Mouse (Mus musculus) midbrain, embryonic 15.5 days (tissue): ENCODE data around the gene Hs3st4. TPM values are rescaled to one million over a fixed set of nuclear protein-coding genes. Genes with fewer than 3 reads are reported as not detected.

Experiments
- ATAC-seq: fragments of 200-750 bp; cut with Nextera tagmentation; replicated peaks from 2 replicates; pipeline ENCODE4 v1.8.0; 2017; ENCODE audit warnings: moderate TSS enrichment
- H3K27ac ChIP-seq: fragments of 300-500 bp; sonication (generic); 2 replicates; pipeline ENCODE4 v1.5.1; 2015; ENCODE audit warnings: mild to moderate bottlenecking, inconsistent platforms
- H3K27me3 ChIP-seq: fragments of 300-500 bp; sonication (generic); replicated peaks from 2 replicates; pipeline ENCODE4 v1.6.1; 2015; ENCODE audit warnings: inconsistent platforms
- H3K36me3 ChIP-seq: fragments of 300-500 bp; sonication (generic); replicated peaks from 2 replicates; pipeline ENCODE4 v1.6.1; 2015; ENCODE audit warnings: inconsistent platforms
- H3K4me1 ChIP-seq: fragments of 300-500 bp; sonication (generic); 2 replicates; pipeline ENCODE4 v1.6.1; 2015; ENCODE audit warnings: inconsistent platforms
- H3K4me2 ChIP-seq: fragments of 300-500 bp; sonication (generic); 2 replicates; pipeline ENCODE4 v1.6.1; 2015; ENCODE audit warnings: inconsistent platforms, mild to moderate bottlenecking, moderate library complexity
- H3K4me3 ChIP-seq: fragments of 300-500 bp; sonication (generic); 2 replicates; pipeline ENCODE4 v1.5.1; 2015; ENCODE audit warnings: mild to moderate bottlenecking, inconsistent platforms
- H3K9ac ChIP-seq: fragments of 300-500 bp; sonication (generic); 2 replicates; pipeline ENCODE4 v1.6.1; 2015; ENCODE audit warnings: mild to moderate bottlenecking, inconsistent platforms
- H3K9me3 ChIP-seq: fragments of 300-500 bp; sonication (generic); 2 replicates; pipeline ENCODE4 v1.6.1; 2016; ENCODE audit warnings: inconsistent platforms
- WGBS: fragments of 180-500 bp; shearing (Covaris S2); methylation state at CpG from one replicate; pipeline ENCODE4 v1.1.7; 2015; ENCODE audit warnings: mixed read lengths; 5-methylcytosine and 5-hydroxymethylcytosine counted together
- polyA plus RNA-seq: library from polyadenylated mRNA; unstranded; fragments of >200 nt; fragmentation: Nextera tagmentation; extraction: Ambion mirVana; gene quantifications from 2 replicates; pipeline ENCODE4 v1.2.1, GENCODE M21; 2015

Gene Hs3st4
- polyA plus RNA-seq, 1 experiment from 2014 or later = 20.4 TPM

DNA sequence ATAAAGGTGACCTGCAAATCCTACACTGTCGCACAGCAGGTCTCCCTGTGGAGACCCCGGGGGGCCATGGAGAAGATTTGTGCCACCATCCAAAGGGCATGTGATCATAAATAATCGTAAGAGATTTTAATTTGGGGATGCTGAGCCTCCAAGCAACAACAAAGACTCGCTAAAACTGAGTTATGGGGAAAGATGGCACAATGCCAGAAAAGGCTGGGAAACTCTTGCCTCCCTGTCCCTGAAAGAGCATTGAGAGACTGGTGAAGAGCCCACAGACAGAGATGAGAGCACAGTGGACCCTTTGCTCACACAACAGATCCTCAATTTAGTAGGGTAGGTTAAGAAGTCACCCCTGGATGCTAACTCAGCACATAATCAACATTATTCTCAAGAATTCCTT is 377.2 kb downstream of the Hs3st4 start:
- Histone ChIP-seq H3K4me1 (no peaks in the 10 kb centered on the region), H3K27ac (no peak overlapping the region), H3K4me3 (no peak overlapping the region), H3K9ac (no peak overlapping the region), H3K36me3 (no peaks in the 10 kb centered on the region), H3K9me3 (no peaks in the 10 kb centered on the region), H3K4me2 (no peak overlapping the region), H3K27me3 (no peaks in the 10 kb centered on the region)
- 58% methylated on average over 4 of the region's 4 CpGs for whole genome bisulfite sequencing
- ATAC-seq = no peak

DNA sequence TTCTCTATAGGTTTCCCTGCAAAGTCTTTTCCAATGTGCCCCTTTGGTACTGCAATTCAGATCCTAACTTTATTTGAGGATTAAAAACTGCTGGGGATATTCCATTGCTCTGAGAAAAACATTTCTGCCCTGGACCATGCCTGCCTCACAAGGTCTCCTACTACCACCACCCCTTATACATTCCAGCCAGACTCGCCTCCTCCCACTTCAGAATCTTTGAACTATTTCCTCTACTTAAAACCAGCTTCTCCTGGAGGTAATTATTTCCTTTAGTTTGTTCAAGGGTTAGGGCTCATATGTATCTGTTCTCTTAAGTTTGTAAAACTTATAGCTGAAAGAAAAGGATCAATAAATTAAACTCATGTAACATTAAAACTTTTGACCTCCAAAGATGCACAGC is 389.6 kb downstream of the Hs3st4 start:
- H3K36me3 ChIP-seq = no peaks in the 10 kb centered on the region
- H3K4me2 ChIP-seq = no peak overlapping the region
- no peak for ATAC-seq
- H3K9me3 ChIP-seq = no peaks in the 10 kb centered on the region
- H3K4me3 ChIP-seq = no peak overlapping the region
- no peak overlapping the region for H3K9ac ChIP-seq
- H3K27ac ChIP-seq = no peak overlapping the region
- 0 out of 2 replicates have a peak, but pooled peaks cover 3% of the 10 kb centered on the region for H3K4me1 ChIP-seq
- 73% methylated on average over 1 of the region's 1 CpGs for WGBS
- H3K27me3 ChIP-seq = no peaks in the 10 kb centered on the region

DNA sequence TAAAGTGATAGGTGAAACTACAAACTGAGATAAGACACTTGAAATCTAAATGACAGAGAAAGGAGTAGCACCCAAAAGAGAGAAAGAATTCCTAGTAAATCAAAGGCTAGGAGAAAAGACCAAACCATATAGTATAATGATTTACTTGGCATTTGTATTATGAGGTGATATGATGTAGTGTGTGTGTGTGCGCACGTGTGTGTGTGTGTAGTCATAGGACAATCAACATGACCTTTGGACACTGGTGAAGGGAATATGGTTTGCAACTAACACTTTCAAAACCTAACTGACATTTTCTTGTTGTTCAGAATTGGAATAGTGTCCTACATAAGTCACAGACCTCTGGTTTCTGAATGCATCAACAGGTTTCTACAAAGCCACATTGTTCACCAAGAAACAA is 390.0 kb downstream of the Hs3st4 start:
- Histone ChIP-seq H3K27me3 (no peaks in the 10 kb centered on the region), H3K9me3 (no peaks in the 10 kb centered on the region), H3K4me3 (no peak overlapping the region), H3K27ac (no peak overlapping the region), H3K4me2 (no peak overlapping the region), H3K9ac (no peak overlapping the region), H3K36me3 (no peaks in the 10 kb centered on the region), H3K4me1 (0 out of 2 replicates have a peak, but pooled peaks cover 3% of the 10 kb centered on the region)
- WGBS = 89% methylated on average over 2 of the region's 2 CpGs
- ATAC-seq = no peak

DNA sequence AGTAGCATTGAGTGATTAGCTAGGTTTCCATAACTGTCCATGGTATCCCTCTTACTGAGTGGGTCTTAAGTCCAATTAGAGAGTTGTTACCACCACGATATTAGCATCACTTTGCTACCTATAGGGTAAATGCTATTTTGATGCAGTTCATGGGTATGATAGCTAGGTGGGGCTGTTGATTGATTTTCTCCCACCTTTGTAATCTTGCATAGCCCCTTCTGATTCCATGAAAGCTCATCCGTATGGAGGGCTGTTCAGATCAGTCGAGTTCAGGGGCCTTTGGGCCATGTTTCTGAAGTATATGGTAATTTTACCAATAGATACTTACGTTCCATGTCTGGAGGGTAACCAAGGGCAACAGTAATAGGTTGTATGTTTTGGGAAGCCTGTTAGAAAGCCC is 400.8 kb downstream of the Hs3st4 start:
- ATAC-seq = no peak
- Histone ChIP-seq H3K27ac (no peak overlapping the region), H3K27me3 (no peaks in the 10 kb centered on the region), H3K36me3 (no peaks in the 10 kb centered on the region), H3K4me3 (no peak overlapping the region), H3K9me3 (no peaks in the 10 kb centered on the region), H3K4me1 (no peaks in the 10 kb centered on the region), H3K9ac (no peak overlapping the region), H3K4me2 (no peak overlapping the region)
- WGBS = 20% methylated on average over 4 of the region's 4 CpGs

DNA sequence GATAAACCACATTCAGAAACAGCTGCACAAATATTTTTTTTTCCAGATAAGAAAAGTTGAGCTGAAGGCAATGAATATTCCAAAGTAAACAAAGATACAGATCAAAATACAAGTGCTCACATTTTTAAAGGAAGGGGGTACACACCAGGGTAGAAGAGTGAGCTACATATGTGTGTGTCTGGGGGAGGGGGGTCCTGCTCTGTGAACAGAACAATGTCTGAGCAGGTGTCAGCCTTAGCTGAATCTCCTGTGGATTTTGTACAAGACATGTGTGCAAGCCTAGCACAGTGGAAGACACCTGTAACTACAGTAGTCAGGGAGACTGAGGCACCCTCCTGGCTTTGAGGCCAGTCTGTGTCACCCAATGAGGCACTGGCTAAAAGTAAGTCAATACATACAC is 416.5 kb downstream of the Hs3st4 start:
- no peak overlapping the region for H3K27ac ChIP-seq
- no peaks in the 10 kb centered on the region for H3K27me3 ChIP-seq
- no peaks in the 10 kb centered on the region for H3K4me1 ChIP-seq
- no peaks in the 10 kb centered on the region for H3K9me3 ChIP-seq
- H3K9ac ChIP-seq = no peak overlapping the region
- H3K4me3 ChIP-seq = no peak overlapping the region
- H3K4me2 ChIP-seq = no peak overlapping the region
- H3K36me3 ChIP-seq = no peaks in the 10 kb centered on the region
- no peak for ATAC-seq

DNA sequence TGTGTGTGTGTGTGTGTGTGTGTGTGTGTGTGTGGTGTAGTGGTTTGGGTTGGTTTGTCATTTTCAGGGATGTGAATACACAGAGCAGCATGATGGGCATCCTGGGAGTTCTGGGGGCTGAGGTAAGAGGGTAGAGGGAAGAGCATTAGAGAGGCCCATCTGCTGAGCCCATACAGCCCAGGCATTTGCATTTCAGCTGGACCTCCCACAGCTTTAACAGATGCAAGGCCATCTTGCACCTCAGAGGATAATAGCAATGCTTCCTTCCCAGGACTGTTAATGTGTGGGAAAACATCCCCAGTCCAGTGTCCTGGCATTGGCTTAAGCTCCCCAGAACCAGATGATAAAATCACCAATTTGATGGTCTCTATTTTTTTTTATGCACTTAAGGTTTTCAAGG is 444.3 kb downstream of the Hs3st4 start:
- no peak for ATAC-seq
- Histone ChIP-seq H3K9ac (no peak overlapping the region), H3K27ac (no peak overlapping the region), H3K27me3 (no peaks in the 10 kb centered on the region), H3K4me2 (no peak overlapping the region), H3K4me3 (no peak overlapping the region), H3K36me3 (no peaks in the 10 kb centered on the region), H3K4me1 (no peaks in the 10 kb centered on the region), H3K9me3 (no peaks in the 10 kb centered on the region)
